ENCODE assay signal across 9 mouse cellular contexts in the genomic region with DNA sequence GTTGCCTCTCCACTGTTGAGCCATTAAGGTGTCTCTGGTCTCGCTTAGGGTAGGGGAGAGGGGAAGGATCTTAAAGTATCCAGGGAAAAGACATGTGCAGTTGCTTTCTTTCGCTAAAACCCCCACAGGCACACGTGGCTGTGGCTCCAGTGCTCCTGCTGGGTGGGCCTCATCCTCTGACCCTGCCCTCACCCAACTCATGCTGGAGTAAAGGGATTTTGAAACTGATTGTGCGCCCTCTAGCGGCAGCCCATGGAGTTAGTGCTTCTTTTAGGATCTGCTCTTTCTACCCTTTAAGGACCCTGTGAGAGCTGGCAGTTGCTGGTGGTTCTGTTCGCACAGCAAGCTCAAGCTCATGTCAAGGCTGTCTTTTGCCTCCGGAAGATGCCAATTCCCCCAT. TPM values are rescaled to one million over a fixed set of nuclear protein-coding genes. Genes with fewer than 3 reads are reported as not detected.
A peak's percentile ranks its signal among the peaks of the same experiment; 100 is the strongest.
DNase-seq lines count a peak whose midpoint lies in the region; ATAC-seq and TF ChIP-seq lines count a peak whose summit lies in the region.
"Had no signal": no experiment of that assay in that cellular context is flagged by ENCODE, and none has a peak within 500 bp of the region (broad histone marks: within the 10 kb centered on the region; RNA-seq: fewer than 3 reads in every experiment).

No protein-coding gene starts in this region.

- TF ChIP-seq CTCF in midbrain, postnatal 0 days (IDR thresholded peaks at IDR 0.05), result peak; percentile 89

- H3K9me3 ChIP-seq in forebrain, embryonic 10.5 days, result no peaks in the 10 kb centered on the region
- H3K9me3 ChIP-seq in forebrain, embryonic 15.5 days, result no peaks in the 10 kb centered on the region
- no peaks in the 10 kb centered on the region for H3K9me3 ChIP-seq in midbrain, embryonic 11.5 days (ENCODE audit: control insufficient read depth, low read length)
- no peaks in the 10 kb centered on the region for H3K9me3 ChIP-seq in midbrain, embryonic 15.5 days
- H3K9me3 ChIP-seq in midbrain, postnatal 0 days (ENCODE audit: low read length), result no peaks in the 10 kb centered on the region

- no peak overlapping the region for H3K9ac ChIP-seq in forebrain, embryonic 15.5 days (replicated peaks)
- H3K9ac ChIP-seq in midbrain, embryonic 11.5 days (ENCODE audit: low read length), result no peak overlapping the region
- H3K9ac ChIP-seq in midbrain, embryonic 15.5 days, result no peak overlapping the region
- no peak overlapping the region for H3K9ac ChIP-seq in midbrain, postnatal 0 days (replicated peaks; ENCODE audit: low read length, poor library complexity, severe bottlenecking)

- H3K27me3 ChIP-seq in forebrain, embryonic 10.5 days (ENCODE audit: poor library complexity, severe bottlenecking), result peaks cover 54% of the 10 kb centered on the region
- H3K27me3 ChIP-seq in forebrain, embryonic 15.5 days, result no peaks in the 10 kb centered on the region; the same call in 1 of the 2 replicates
- peaks cover 2% of the 10 kb centered on the region for H3K27me3 ChIP-seq in midbrain, embryonic 11.5 days (ENCODE audit: control insufficient read depth, insufficient read depth, low read length)
- 0 out of 2 replicates have a peak, but pooled peaks cover 8% of the 10 kb centered on the region for H3K27me3 ChIP-seq in midbrain, embryonic 15.5 days (replicated peaks)
- H3K27me3 ChIP-seq in midbrain, postnatal 0 days (ENCODE audit: insufficient read depth, low read length), result no peaks in the 10 kb centered on the region

- H3K4me3 ChIP-seq in forebrain, embryonic 10.5 days, result no peak overlapping the region
- no peak overlapping the region for H3K4me3 ChIP-seq in forebrain, embryonic 15.5 days
- no peak overlapping the region for H3K4me3 ChIP-seq in midbrain, embryonic 11.5 days (ENCODE audit: low read depth, low read length)
- no peak overlapping the region for H3K4me3 ChIP-seq in midbrain, embryonic 15.5 days
- H3K4me3 ChIP-seq in midbrain, postnatal 0 days (ENCODE audit: low read depth, low read length), result no peak overlapping the region

- peaks cover 43% of the 10 kb centered on the region for H3K36me3 ChIP-seq in forebrain, embryonic 10.5 days (replicated peaks)
- peaks cover 53% of the 10 kb centered on the region for H3K36me3 ChIP-seq in forebrain, embryonic 15.5 days
- peaks cover 8% of the 10 kb centered on the region; the same call in 1 of the 2 replicates for H3K36me3 ChIP-seq in midbrain, embryonic 11.5 days (ENCODE audit: control insufficient read depth, insufficient read depth, low read length)
- H3K36me3 ChIP-seq in midbrain, embryonic 15.5 days (replicated peaks), result peaks cover 26% of the 10 kb centered on the region
- H3K36me3 ChIP-seq in midbrain, postnatal 0 days (ENCODE audit: insufficient read depth, low read length), result peaks cover 60% of the 10 kb centered on the region

- H3K4me2 ChIP-seq in forebrain, embryonic 15.5 days (replicated peaks), result no peak overlapping the region
- no peak overlapping the region for H3K4me2 ChIP-seq in midbrain, embryonic 11.5 days
- no peak overlapping the region for H3K4me2 ChIP-seq in midbrain, embryonic 15.5 days
- H3K4me2 ChIP-seq in midbrain, postnatal 0 days (ENCODE audit: low read depth, low read length, poor library complexity, severe bottlenecking), result no peak overlapping the region

- peak; percentile 83 for DNase-seq in forebrain, embryonic 10.5 days (ENCODE audit: extremely low spot score, low spot score)
- peak; percentile 98 for DNase-seq in midbrain, embryonic 11.5 days (ENCODE audit: low spot score, missing footprints)
- peak; percentile 82 to 86 for DNase-seq in cerebellum, postnatal 14 days
- peak; percentile 59 to 85 for DNase-seq in layer of hippocampus, postnatal 25 days (ENCODE audit: extremely low spot score in 1 of 2, low spot score in 1 of 2)
- peak; percentile 70 for DNase-seq in midbrain, postnatal 0 days (ENCODE audit: low spot score)
- DNase-seq in thymus, postnatal 10 days (ENCODE audit: low spot score in 2 of 2), result peak; percentile 24 to 70

- no peak overlapping the region for H3K27ac ChIP-seq in forebrain, embryonic 10.5 days
- no peak overlapping the region for H3K27ac ChIP-seq in forebrain, embryonic 15.5 days (replicated peaks)
- no peak overlapping the region for H3K27ac ChIP-seq in midbrain, embryonic 11.5 days (ENCODE audit: low read depth, low read length)
- H3K27ac ChIP-seq in midbrain, embryonic 15.5 days, result no peak overlapping the region
- no peak overlapping the region for H3K27ac ChIP-seq in midbrain, postnatal 0 days (ENCODE audit: low read depth, low read length)

- 19% methylated on average over 7 of the region's 7 CpGs for WGBS in forebrain, embryonic 10.5 days
- 14% methylated on average over 7 of the region's 7 CpGs for WGBS in forebrain, embryonic 15.5 days
- 15% methylated on average over 7 of the region's 7 CpGs for WGBS in midbrain, embryonic 11.5 days
- 16% methylated on average over 7 of the region's 7 CpGs for WGBS in midbrain, embryonic 15.5 days
- WGBS in midbrain, postnatal 0 days, result 11% methylated on average over 7 of the region's 7 CpGs

- H3K4me1 ChIP-seq in forebrain, embryonic 10.5 days, result peaks cover 32% of the 10 kb centered on the region
- H3K4me1 ChIP-seq in forebrain, embryonic 15.5 days, result peaks cover 20% of the 10 kb centered on the region
- H3K4me1 ChIP-seq in midbrain, embryonic 11.5 days (ENCODE audit: control insufficient read depth, insufficient read depth, low read length), result peaks cover 11% of the 10 kb centered on the region; the same call in 1 of the 2 replicates
- peaks cover 26% of the 10 kb centered on the region for H3K4me1 ChIP-seq in midbrain, embryonic 15.5 days
- H3K4me1 ChIP-seq in midbrain, postnatal 0 days (ENCODE audit: insufficient read depth, low read length), result peaks cover 3% of the 10 kb centered on the region

- no peak for ATAC-seq in forebrain, embryonic 15.5 days (replicated peaks)
- ATAC-seq in midbrain, embryonic 11.5 days (ENCODE audit: low FRiP score), result no peak
- ATAC-seq in midbrain, embryonic 15.5 days (replicated peaks), result no peak
- ATAC-seq in midbrain, postnatal 0 days (ENCODE audit: low FRiP score), result no peak

RNA-seq across cellular contexts. Expression of a gene that starts 35.2 kb away (rescaled TPM):
- polyA plus RNA-seq in forebrain, embryonic 10.5 days (2016; fragmentation: Nextera tagmentation; extraction: Ambion mirVana), result 0.92 and 1.2 TPM in 2 replicates
- polyA plus RNA-seq in forebrain, embryonic 15.5 days (2015; fragmentation: Nextera tagmentation; extraction: Ambion mirVana), result 2.4 and 2.5 TPM in 2 replicates
- 0.65 and 0.79 TPM in 2 replicates for polyA plus RNA-seq in midbrain, embryonic 11.5 days (2014; fragmentation: Nextera tagmentation; extraction: Ambion mirVana)
- 2.3 and 3.0 TPM in 2 replicates for polyA plus RNA-seq in midbrain, embryonic 15.5 days (2015; fragmentation: Nextera tagmentation; extraction: Ambion mirVana)
- total RNA-seq in layer of hippocampus, postnatal 25 days (2021), result not detected
- total RNA-seq in midbrain, postnatal 0 days (2014; rRNA removed), result not detected in 2 replicates
- polyA plus RNA-seq in midbrain, postnatal 0 days (2015; fragmentation: Nextera tagmentation; extraction: Ambion mirVana), result 0.44 and 1.0 TPM in 2 replicates
- total RNA-seq: layer of hippocampus, adult 18-20 months had no signal

RNA-seq across cellular contexts. Expression of a gene that starts 59.7 kb away (rescaled TPM):
- polyA plus RNA-seq in forebrain, embryonic 10.5 days (2016; fragmentation: Nextera tagmentation; extraction: Ambion mirVana), result 25.9 and 26.4 TPM in 2 replicates
- 45.5 and 52.5 TPM in 2 replicates for polyA plus RNA-seq in forebrain, embryonic 15.5 days (2015; fragmentation: Nextera tagmentation; extraction: Ambion mirVana)
- polyA plus RNA-seq in midbrain, embryonic 11.5 days (2014; fragmentation: Nextera tagmentation; extraction: Ambion mirVana), result 22.6 and 23.8 TPM in 2 replicates
- 51.9 and 58.5 TPM in 2 replicates for polyA plus RNA-seq in midbrain, embryonic 15.5 days (2015; fragmentation: Nextera tagmentation; extraction: Ambion mirVana)
- 100 to 1,000 TPM; 136 to 158 TPM for total RNA-seq in layer of hippocampus, postnatal 25 days (2021)
- total RNA-seq in midbrain, postnatal 0 days (2014; rRNA removed), result 74.2 and 82.0 TPM in 2 replicates
- 30.4 and 35.0 TPM in 2 replicates for polyA plus RNA-seq in midbrain, postnatal 0 days (2015; fragmentation: Nextera tagmentation; extraction: Ambion mirVana)

Comparison
In these comparisons a context has a peak if more than half of its experiments do, and no peak if none do; other contexts are left out.
1. DNase-seq: peak in every context shown above with its lines; median percentile 98 in midbrain, embryonic 11.5 days; 84 in cerebellum, postnatal 14 days; 83 in forebrain, embryonic 10.5 days; 72 in layer of hippocampus, postnatal 25 days; 70 in midbrain, postnatal 0 days; 47 in thymus, postnatal 10 days.